Mouse (Mus musculus) adrenal gland, postnatal 10 days (tissue): ENCODE data around the gene Tiam1. TPM values are rescaled to one million over a fixed set of nuclear protein-coding genes. Genes with fewer than 3 reads are reported as not detected.

Source experiments
- DNase-seq: peaks from one replicate; pipeline ENCODE4 v3.0.0; 2021; ENCODE audit warnings: mixed read lengths
- total RNA-seq, 2 experiments: library from RNA; stranded (reverse); gene quantifications; 2 replicates each; pipeline ENCODE4 v1.2.3; 2021

The Tiam1 gene
- total RNA-seq, 2 experiments from 2014 or later, result 47.3 to 50.3 TPM

DNA sequence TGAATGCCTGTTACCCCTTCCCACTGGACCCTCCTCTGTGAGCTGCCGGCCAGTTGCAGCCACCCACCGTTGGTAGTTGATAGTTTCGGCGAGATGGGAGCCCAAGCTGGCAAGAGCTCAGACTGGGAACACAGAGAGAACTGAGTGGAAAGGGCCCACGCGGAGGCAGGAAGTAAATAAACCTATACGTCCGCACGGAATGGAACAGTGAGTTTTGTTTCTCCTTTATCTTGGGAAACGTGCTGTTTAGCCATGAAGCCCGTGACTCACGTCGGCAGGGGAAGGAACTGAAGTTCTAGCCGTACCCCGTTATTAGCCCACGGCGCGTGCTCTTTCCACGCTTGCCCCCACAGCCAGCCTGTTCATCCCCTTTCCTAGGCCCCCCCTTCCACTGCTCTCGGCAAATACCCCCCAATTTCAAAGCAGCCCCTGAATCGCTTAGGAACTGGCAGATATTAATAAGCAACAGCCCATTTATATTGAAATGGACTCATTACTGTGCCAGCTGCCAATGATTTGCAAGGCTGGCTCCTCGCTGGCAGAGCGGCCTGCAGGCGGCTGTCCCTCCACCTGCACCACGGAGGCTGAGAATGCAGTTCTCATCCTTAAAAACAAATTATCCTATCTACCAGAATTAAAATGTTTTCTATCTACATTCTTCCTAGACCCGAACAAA, 234.0 kb downstream of the Tiam1 start:
- DNase-seq, result no peak

GRCm38 (mm10) chr16:89907651-89908050, 235.9 kb downstream of the Tiam1 start:
- no peak for DNase-seq

DNA sequence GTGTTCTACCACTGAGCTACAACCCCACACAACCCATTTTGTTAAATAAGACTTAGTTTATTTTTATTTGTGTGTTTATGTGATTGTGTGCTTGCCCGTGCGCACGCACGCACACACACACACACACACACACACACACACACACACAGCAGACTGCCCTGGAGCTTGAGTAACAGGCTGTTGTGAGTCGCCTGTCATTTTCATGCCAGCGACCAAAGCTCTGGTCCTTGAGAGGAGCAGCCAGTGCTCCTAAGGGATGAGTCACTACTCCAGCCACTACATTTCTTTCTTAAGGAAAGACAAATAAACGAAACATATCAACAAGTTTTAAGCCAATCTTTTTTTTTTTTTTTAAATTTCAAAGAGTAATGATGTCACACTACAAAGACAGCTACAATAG, 236.7 kb downstream of the Tiam1 start:
- peak; percentile 33 for DNase-seq

DNA sequence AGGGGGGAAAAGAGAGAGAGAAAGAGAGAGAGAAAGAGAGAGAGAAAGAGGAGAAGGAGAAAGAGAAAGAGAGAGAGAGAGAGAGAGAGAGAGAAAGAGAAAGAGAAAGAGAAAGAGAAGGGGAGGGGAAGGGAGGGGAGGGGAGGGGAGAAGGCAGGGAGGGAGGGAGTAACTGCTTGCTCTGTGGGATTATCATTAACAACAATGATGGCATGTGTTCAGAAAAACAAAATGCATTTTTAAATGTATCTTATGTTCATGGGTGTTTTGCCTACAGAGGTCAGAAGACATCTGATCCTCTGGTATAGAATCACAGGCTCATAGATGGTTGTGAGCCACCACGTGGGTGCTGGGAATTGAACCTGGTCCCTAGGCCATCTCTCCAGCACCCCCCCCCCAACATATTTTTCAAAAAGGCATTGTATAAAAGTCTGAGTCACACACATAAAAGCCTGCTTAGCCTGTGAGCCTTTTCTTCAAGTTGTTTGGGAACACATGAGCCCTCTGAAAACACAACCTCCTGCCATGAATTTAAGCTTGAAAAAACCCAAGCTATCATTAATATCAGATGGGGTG, 237.8 kb downstream of the Tiam1 start:
- no peak for DNase-seq

DNA sequence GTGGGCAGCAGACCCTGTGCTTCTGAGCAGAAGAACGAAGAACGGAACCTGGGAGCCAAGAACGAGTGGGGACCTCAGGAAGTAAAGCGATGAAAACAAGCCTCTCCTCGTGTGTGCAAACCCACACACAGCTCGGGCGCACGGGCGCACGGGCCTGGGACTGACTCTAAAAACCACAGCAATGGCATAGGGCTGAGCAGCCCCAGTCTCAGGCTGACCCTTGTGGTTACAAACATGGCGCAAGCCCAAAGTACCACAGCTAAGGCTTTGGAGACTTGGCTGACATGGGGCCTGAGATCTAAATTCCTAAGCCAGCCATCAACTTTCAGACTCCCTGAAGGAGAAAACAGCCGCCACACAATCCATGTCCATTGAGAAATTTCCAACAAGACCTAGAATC, 239.4 kb downstream of the Tiam1 start:
- no peak for DNase-seq

DNA sequence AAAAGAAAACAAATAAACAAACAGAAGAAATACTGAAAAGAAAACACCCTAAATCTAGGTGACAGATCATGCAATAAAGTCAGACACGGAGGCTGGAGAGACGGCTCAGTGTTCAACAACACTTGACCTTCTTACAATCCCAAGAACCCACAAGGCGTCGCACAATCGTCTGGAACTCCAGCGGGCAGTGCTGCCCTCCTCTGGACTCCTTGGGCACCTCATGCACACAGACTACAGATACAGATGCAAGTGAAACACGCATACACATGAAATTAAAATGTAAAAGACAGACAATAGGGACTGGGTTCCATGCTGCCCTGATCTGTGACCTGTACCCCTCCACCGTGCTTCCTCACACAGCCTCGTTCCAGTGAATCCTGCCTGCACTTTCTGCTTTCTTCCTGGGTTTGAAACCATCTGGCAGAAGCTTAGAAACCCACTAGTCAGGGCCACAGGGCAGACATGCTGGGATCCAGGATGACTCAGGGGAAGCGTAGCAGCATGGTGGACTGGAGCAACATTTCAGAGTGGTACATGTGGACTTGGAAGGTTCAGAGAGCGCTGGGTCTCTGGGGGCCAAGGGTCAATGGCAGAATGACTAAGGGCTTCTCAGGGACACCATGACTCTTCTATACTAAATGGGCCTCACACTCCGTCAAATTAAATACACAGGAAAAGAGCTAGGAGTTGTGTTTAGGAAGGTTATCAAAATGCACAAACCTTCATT, 240.8 kb downstream of the Tiam1 start:
- no peak for DNase-seq

DNA sequence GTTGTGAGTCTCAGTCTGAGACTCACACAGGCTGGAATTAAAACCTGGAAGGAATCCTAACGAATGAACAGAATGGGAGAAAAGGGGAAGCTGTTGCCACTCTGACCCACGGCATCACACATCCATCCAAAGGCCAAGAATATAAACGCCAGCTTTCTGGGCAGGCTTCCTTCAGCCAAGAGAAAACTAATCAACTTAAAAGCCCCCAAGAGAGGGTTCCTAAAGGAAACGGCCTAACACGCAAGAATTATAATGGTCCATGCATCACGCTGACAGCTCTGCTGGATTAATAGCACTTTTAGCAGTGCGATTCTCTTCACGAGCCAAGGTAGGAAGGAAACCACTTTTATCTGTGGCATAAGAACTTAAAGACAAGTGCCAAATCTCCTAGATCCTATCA, 242.9 kb downstream of the Tiam1 start:
- DNase-seq, result no peak

GRCm38 (mm10) chr16:89899192-89899591, 244.4 kb downstream of the Tiam1 start:
- DNase-seq, result no peak

GRCm38 (mm10) chr16:89898299-89898625, 245.3 kb downstream of the Tiam1 start:
- no peak for DNase-seq

GRCm38 (mm10) chr16:89897547-89898298, 245.8 kb downstream of the Tiam1 start:
- peak; percentile 25 for DNase-seq

DNA sequence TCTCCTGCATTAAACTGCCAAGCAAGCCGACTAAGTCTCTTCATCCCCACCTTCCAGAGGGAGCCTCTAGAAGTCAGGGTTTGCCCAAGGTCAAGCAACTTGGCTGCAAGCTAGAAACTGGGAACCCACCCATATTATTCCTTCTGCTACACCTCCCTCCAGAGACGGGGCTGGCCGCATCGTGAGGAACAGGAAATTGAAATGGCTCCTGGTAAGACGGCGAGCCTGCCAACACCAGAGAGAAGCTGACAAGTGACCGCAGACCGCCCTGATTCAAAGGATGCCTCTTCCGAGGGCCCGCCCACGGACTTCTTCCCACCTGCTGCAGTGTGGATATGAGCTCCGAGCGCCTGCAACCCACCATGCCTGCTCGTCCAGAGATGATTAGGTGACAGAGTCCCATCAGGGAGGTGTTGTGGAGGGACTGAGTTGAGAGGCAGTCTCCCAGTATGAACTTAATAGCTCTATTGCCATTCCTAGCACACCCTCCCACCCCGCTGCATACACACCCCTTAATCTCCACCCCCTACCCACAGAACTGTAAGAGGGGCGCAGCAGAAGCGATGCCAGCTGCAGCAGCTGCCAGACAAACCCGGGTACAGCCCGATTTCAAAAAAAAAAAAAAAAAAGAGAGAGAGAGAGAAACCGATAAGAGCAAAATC, 246.6 kb downstream of the Tiam1 start:
- DNase-seq, result peak; percentile 20

GRCm38 (mm10) chr16:89896392-89896791, 247.2 kb downstream of the Tiam1 start:
- peak; percentile 24 for DNase-seq

DNA sequence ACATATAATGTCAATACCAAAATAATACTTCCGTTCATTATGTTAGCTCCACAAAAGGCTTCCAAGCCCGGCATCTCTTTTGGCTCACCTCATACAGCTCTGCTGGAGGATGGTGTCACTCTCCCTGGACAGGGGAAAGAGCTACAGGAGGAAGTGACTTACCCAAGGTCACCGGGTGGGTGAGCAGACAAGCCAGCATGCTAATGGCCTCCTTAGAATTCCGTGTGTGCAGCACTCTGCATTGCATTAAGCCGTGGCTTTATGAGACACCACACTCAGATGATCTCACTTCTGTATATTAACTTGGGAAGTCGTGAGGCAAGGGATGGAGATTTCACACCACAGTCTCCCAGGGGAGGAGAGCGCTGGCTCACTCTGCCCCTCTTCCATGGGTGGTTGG, 248.3 kb downstream of the Tiam1 start:
- no peak for DNase-seq

- DNase-seq, result peak; percentile 27
These were observed 248.8 kb downstream of the Tiam1 start for GRCm38 (mm10) chr16:89894816-89895215.

- DNase-seq, result no peak
These were observed 252.9 kb downstream of the Tiam1 start for GRCm38 (mm10) chr16:89890515-89891189.

DNA sequence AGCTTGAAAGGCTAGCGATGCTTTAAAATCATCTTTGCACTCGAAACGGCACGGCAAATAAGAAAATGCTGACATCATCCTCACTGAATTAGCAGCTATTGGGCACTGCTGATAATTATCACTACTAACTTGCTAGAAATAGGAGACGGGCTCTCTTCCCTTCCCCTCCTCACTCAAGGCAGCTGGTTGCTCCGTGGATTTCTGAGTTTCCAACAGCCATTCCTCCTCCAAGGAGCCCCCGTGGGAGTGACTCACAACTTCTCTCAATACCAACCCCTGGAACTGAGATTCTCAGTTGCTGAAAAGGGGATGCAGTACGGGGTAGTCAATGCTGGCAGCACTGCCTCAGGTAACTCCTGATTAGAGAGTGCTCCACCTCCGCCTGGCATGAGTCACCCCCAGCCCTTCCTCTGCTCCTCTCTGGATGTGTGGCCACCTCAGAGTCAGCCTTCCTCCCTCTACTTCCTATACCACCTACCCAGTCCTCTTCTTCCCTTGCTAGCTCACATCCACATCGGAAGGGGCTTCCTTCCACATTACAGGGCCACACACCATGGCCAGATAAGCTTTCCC, 253.6 kb downstream of the Tiam1 start:
- DNase-seq, result no peak

- no peak for DNase-seq
These were observed 257.0 kb downstream of the Tiam1 start for GRCm38 (mm10) chr16:89886561-89886960.

GRCm38 (mm10) chr16:89885661-89886060, 257.9 kb downstream of the Tiam1 start:
- no peak for DNase-seq

GRCm38 (mm10) chr16:89883897-89884296, 259.7 kb downstream of the Tiam1 start:
- no peak for DNase-seq

DNA sequence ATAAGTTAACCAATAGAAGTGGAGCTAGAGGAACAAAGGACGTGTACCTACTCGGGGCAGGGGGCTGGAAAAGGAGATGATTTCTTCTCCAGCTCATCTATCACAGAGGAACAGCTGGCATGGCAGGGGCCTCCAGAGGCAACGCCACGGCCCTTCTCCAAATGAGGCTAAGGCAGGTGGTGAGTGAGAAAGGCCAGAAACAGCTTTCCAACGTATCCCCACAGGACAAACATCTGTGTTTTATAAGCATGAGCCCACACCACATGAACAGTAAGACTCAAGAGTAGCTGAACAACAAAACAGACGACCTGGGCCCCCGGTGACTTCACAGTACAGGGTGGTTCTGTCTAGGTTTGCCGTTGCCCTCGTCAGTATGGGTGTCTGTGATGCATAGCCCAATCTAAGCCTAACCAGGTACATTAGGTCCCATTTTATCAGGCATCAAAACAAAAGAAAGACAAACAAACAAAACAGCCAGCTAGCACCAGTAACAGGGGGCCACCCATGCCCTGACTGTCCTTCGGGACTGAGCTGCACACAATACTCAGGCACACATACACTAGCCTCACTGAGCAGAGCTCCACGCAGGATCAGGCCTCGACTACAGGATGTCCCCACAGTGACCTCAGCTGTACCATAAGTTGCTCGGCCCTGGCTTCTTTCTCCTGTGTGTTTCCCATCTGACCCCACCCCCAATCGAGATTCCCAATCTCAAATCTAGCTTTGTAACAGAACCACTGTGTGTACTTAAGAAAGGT, 260.9 kb downstream of the Tiam1 start:
- no peak for DNase-seq

DNA sequence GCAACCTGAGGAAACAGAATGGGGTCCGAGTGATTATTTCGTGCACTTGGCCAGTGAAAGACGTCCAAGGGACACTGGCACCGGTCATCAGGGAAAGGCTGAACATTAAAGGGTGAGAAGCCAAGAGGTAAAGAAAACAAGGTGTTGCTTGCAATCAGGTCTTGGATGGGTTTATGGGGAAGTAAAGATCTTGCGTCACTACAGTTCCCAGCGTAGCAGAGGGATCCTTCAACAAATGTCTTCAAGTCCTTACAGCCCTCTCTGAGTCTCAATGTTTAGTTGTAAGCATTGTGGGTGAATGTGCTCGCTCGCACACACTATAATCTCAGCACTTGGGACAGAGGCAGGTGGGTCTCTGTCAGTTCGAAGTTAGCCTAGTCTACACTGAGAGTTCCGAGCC, 266.4 kb downstream of the Tiam1 start:
- no peak for DNase-seq
